Mouse (Mus musculus): ENCODE measurements around the gene Hacd4. TPM values are rescaled to one million over a fixed set of nuclear protein-coding genes. Genes with fewer than 3 reads are reported as not detected.

The Hacd4 gene
- polyA plus RNA-seq, 1 experiment, result 1.7 TPM

- no peaks in the 10 kb centered on the region for H3K36me3 ChIP-seq (ENCODE audit: control insufficient read depth, insufficient read depth)
- H3K79me3 ChIP-seq (ENCODE audit: low read depth), result no peaks in the 10 kb centered on the region
- no peak overlapping the region for H3K4me3 ChIP-seq (ENCODE audit: insufficient read depth, poor library complexity, severe bottlenecking)
- no peaks in the 10 kb centered on the region for H3K79me2 ChIP-seq (ENCODE audit: control insufficient read depth, insufficient read depth)
- no peak for TF ChIP-seq CEBPB (IDR thresholded peaks at IDR 0.05; ENCODE audit: low read depth)
- no peak for TF ChIP-seq USF1 (IDR thresholded peaks at IDR 0.05; ENCODE audit: low read depth)
- TF ChIP-seq FOSL1 (IDR thresholded peaks at IDR 0.05; ENCODE audit: insufficient read depth, low read length, poor library complexity, severe bottlenecking), result no peak
- no peak for TF ChIP-seq MYOG (IDR thresholded peaks at IDR 0.05; ENCODE audit: control insufficient read depth, extremely low read depth, insufficient read length)
- no peak for TF ChIP-seq MYOD1 (IDR thresholded peaks at IDR 0.05; ENCODE audit: control insufficient read depth, insufficient read length, low read depth)
- TF ChIP-seq MAX (IDR thresholded peaks at IDR 0.05), result no peak
- no peak for TF ChIP-seq CTCF (IDR thresholded peaks at IDR 0.05; ENCODE audit: control insufficient read depth, insufficient read depth, insufficient read length)
- H3ac ChIP-seq (ENCODE audit: control insufficient read depth, insufficient read length, low read depth), result no peak overlapping the region
- no peaks in the 10 kb centered on the region for H3K27me3 ChIP-seq (ENCODE audit: control insufficient read depth, insufficient read depth, insufficient read length)
These were observed 11.0 kb downstream of the Hacd4 start for GRCm38 (mm10) chr4:88427630-88428239.

- no peaks in the 10 kb centered on the region for H3K79me3 ChIP-seq (ENCODE audit: low read depth)
- TF ChIP-seq MYOG (IDR thresholded peaks at IDR 0.05; ENCODE audit: control insufficient read depth, extremely low read depth, insufficient read length) (no peak), CTCF (IDR thresholded peaks at IDR 0.05; ENCODE audit: control insufficient read depth, insufficient read depth, insufficient read length) (no peak)
- no peaks in the 10 kb centered on the region for H3K79me2 ChIP-seq (ENCODE audit: control insufficient read depth, insufficient read depth)
- H3K27me3 ChIP-seq (ENCODE audit: control insufficient read depth, insufficient read depth, insufficient read length), result no peaks in the 10 kb centered on the region
- no peak overlapping the region for H3K4me3 ChIP-seq (ENCODE audit: insufficient read depth, poor library complexity, severe bottlenecking)
- no peaks in the 10 kb centered on the region for H3K36me3 ChIP-seq (ENCODE audit: control insufficient read depth, insufficient read depth)
- no peak overlapping the region for H3ac ChIP-seq (ENCODE audit: control insufficient read depth, insufficient read length, low read depth)
These were observed 14.2 kb downstream of the Hacd4 start for GRCm38 (mm10) chr4:88424563-88424962.

GRCm38 (mm10) chr4:88419378-88419777 lies 19.4 kb downstream of the Hacd4 start:
- TF ChIP-seq CTCF (IDR thresholded peaks at IDR 0.05; ENCODE audit: control insufficient read depth, insufficient read depth, insufficient read length) (no peak), MYOD1 (IDR thresholded peaks at IDR 0.05; ENCODE audit: control insufficient read depth, insufficient read length, low read depth) (no peak), MAX (IDR thresholded peaks at IDR 0.05) (no peak), FOSL1 (IDR thresholded peaks at IDR 0.05; ENCODE audit: insufficient read depth, low read length, poor library complexity, severe bottlenecking) (no peak), CEBPB (IDR thresholded peaks at IDR 0.05; ENCODE audit: low read depth) (no peak), USF1 (IDR thresholded peaks at IDR 0.05; ENCODE audit: low read depth) (no peak), MYOG (IDR thresholded peaks at IDR 0.05; ENCODE audit: control insufficient read depth, extremely low read depth, insufficient read length) (no peak)
- no peaks in the 10 kb centered on the region for H3K36me3 ChIP-seq (ENCODE audit: control insufficient read depth, insufficient read depth)
- H3ac ChIP-seq (ENCODE audit: control insufficient read depth, insufficient read length, low read depth), result no peak overlapping the region
- no peaks in the 10 kb centered on the region for H3K27me3 ChIP-seq (ENCODE audit: control insufficient read depth, insufficient read depth, insufficient read length)
- H3K4me3 ChIP-seq (ENCODE audit: insufficient read depth, poor library complexity, severe bottlenecking), result no peak overlapping the region
- no peaks in the 10 kb centered on the region for H3K79me3 ChIP-seq (ENCODE audit: low read depth)
- no peaks in the 10 kb centered on the region for H3K79me2 ChIP-seq (ENCODE audit: control insufficient read depth, insufficient read depth)

GRCm38 (mm10) chr4:88415017-88415416 lies 23.7 kb downstream of the Hacd4 start:
- Histone ChIP-seq H3K79me2 (ENCODE audit: control insufficient read depth, insufficient read depth) (no peaks in the 10 kb centered on the region), H3K27me3 (ENCODE audit: control insufficient read depth, insufficient read depth, insufficient read length) (no peaks in the 10 kb centered on the region), H3ac (ENCODE audit: control insufficient read depth, insufficient read length, low read depth) (no peak overlapping the region), H3K79me3 (ENCODE audit: low read depth) (no peaks in the 10 kb centered on the region), H3K36me3 (ENCODE audit: control insufficient read depth, insufficient read depth) (peaks cover 5% of the 10 kb centered on the region), H3K4me3 (ENCODE audit: insufficient read depth, poor library complexity, severe bottlenecking) (no peak overlapping the region)
- no peak for TF ChIP-seq USF1 (IDR thresholded peaks at IDR 0.05; ENCODE audit: low read depth)
- no peak for TF ChIP-seq MAX (IDR thresholded peaks at IDR 0.05)
- no peak for TF ChIP-seq MYOG (IDR thresholded peaks at IDR 0.05; ENCODE audit: control insufficient read depth, extremely low read depth, insufficient read length)
- no peak for TF ChIP-seq CTCF (IDR thresholded peaks at IDR 0.05; ENCODE audit: control insufficient read depth, insufficient read depth, insufficient read length)
- TF ChIP-seq FOSL1 (IDR thresholded peaks at IDR 0.05; ENCODE audit: insufficient read depth, low read length, poor library complexity, severe bottlenecking), result no peak
- TF ChIP-seq MYOD1 (IDR thresholded peaks at IDR 0.05; ENCODE audit: control insufficient read depth, insufficient read length, low read depth), result no peak
- no peak for TF ChIP-seq CEBPB (IDR thresholded peaks at IDR 0.05; ENCODE audit: low read depth)

GRCm38 (mm10) chr4:88412331-88412730 lies 26.4 kb downstream of the Hacd4 start:
- Histone ChIP-seq H3K4me3 (ENCODE audit: insufficient read depth, poor library complexity, severe bottlenecking) (no peak overlapping the region), H3ac (ENCODE audit: control insufficient read depth, insufficient read length, low read depth) (no peak overlapping the region), H3K36me3 (ENCODE audit: control insufficient read depth, insufficient read depth) (peaks cover 22% of the 10 kb centered on the region), H3K27me3 (ENCODE audit: control insufficient read depth, insufficient read depth, insufficient read length) (no peaks in the 10 kb centered on the region), H3K79me3 (ENCODE audit: low read depth) (no peaks in the 10 kb centered on the region), H3K79me2 (ENCODE audit: control insufficient read depth, insufficient read depth) (no peaks in the 10 kb centered on the region)
- TF ChIP-seq MYOD1 (IDR thresholded peaks at IDR 0.05; ENCODE audit: control insufficient read depth, insufficient read length, low read depth) (no peak), MAX (IDR thresholded peaks at IDR 0.05) (no peak), CEBPB (IDR thresholded peaks at IDR 0.05; ENCODE audit: low read depth) (peak; percentile 41)

- no peaks in the 10 kb centered on the region for H3K79me3 ChIP-seq (ENCODE audit: low read depth)
- H3ac ChIP-seq (ENCODE audit: control insufficient read depth, insufficient read length, low read depth), result no peak overlapping the region
- H3K79me2 ChIP-seq (ENCODE audit: control insufficient read depth, insufficient read depth), result no peaks in the 10 kb centered on the region
- H3K27me3 ChIP-seq (ENCODE audit: control insufficient read depth, insufficient read depth, insufficient read length), result no peaks in the 10 kb centered on the region
- peaks cover 24% of the 10 kb centered on the region for H3K36me3 ChIP-seq (ENCODE audit: control insufficient read depth, insufficient read depth)
- no peak overlapping the region for H3K4me3 ChIP-seq (ENCODE audit: insufficient read depth, poor library complexity, severe bottlenecking)
- TF ChIP-seq MAX (IDR thresholded peaks at IDR 0.05) (no peak), CEBPB (IDR thresholded peaks at IDR 0.05; ENCODE audit: low read depth) (no peak), CTCF (IDR thresholded peaks at IDR 0.05; ENCODE audit: control insufficient read depth, insufficient read depth, insufficient read length) (no peak), MYOG (IDR thresholded peaks at IDR 0.05; ENCODE audit: control insufficient read depth, extremely low read depth, insufficient read length) (no peak), FOSL1 (IDR thresholded peaks at IDR 0.05; ENCODE audit: insufficient read depth, low read length, poor library complexity, severe bottlenecking) (no peak), USF1 (IDR thresholded peaks at IDR 0.05; ENCODE audit: low read depth) (no peak), MYOD1 (IDR thresholded peaks at IDR 0.05; ENCODE audit: control insufficient read depth, insufficient read length, low read depth) (no peak)
These were observed 29.4 kb downstream of the Hacd4 start for GRCm38 (mm10) chr4:88409279-88409678.

All from C2C12 (cell line).